Mouse (Mus musculus) embryonic fibroblast, embryonic 13.5 days (primary cell): Measurements from ENCODE around the gene Pecam1.

Experiments
- CTCF ChIP-seq: IDR thresholded peaks from 2 replicates; pipeline ENCODE4 v1.5.1; 2011; ENCODE audit warnings: mild to moderate bottlenecking, control low read depth, low read length, moderate library complexity, borderline replicate concordance; ENCODE audit not compliant: insufficient read depth
- POLR2A ChIP-seq: IDR thresholded peaks from 2 replicates; pipeline ENCODE4 v1.6.1; 2011; ENCODE audit warnings: low read depth, mild to moderate bottlenecking, control low read depth, low read length, moderate library complexity

DNA sequence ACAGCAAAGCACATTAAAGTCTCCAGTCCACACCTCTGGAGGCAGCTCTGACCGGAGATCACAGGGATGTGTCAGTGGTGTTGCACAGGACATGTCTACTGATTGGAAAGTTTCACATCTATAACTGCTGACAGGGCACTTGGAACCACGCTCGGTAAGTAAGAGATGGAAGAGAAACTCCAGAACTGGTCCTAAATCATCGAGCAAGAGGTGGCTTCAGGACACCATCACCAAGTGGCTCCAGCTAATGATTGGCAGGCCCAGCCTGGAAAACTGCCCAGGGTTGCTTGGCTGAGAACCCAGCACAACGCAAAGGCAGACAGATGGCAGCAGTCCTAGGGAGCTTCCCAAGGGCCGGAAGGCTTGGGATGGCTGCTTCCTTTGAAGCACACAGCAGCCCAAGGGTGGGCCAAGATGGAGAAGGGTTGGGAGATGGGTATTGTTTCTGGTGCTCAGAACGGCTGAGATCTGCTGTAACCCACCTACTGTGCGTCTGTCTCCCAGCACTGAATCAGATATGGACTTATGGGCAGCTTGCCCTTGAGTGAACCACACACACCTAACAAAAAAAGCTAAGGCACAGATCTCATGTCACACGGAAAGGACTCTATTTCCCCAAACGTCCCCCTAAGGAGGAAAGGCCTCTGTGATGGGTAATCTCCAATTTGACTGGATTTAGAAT is 72.4 kb downstream of the Pecam1 start:
- TF ChIP-seq POLR2A (no peak), CTCF (no peak)
